Mouse (Mus musculus) limb, embryonic 11.5 days (tissue): ENCODE measurements around the gene Cnot1. TPM values are rescaled to one million over a fixed set of nuclear protein-coding genes. Genes with fewer than 3 reads are reported as not detected.

Source experiments
- ATAC-seq: fragments of 200-750 bp; cut with Nextera tagmentation; 2 replicates; pipeline ENCODE4 v1.8.0; 2017; ENCODE audit warnings: low read depth; ENCODE audit not compliant: insufficient number of reproducible peaks, low FRiP score, low TSS enrichment
- DNase-seq: peaks from one replicate; pipeline ENCODE4 v3.0.0-alpha.2; 2015; ENCODE audit warnings: low spot score
- H3K27ac ChIP-seq: fragments of 300-500 bp; sonication (generic); replicated peaks from 2 replicates; pipeline ENCODE4 v1.5.1; 2014; ENCODE audit warnings: low read depth, mild to moderate bottlenecking, low read length
- H3K27me3 ChIP-seq: fragments of 300-500 bp; sonication (generic); 2 replicates; pipeline ENCODE4 v1.6.1; 2014; ENCODE audit warnings: mild to moderate bottlenecking, low read length, mixed read lengths; ENCODE audit not compliant: control insufficient read depth, insufficient read depth
- H3K36me3 ChIP-seq: fragments of 300-500 bp; sonication (generic); 2 replicates; pipeline ENCODE4 v1.6.1; 2014; ENCODE audit warnings: mild to moderate bottlenecking, low read length, moderate library complexity, mixed read lengths; ENCODE audit not compliant: control insufficient read depth, insufficient read depth
- H3K4me1 ChIP-seq: fragments of 300-500 bp; sonication (generic); 2 replicates; pipeline ENCODE4 v1.6.1; 2014; ENCODE audit warnings: low read length, mixed read lengths; ENCODE audit not compliant: control insufficient read depth, insufficient read depth
- H3K4me2 ChIP-seq: fragments of 300-500 bp; sonication (generic); 2 replicates; pipeline ENCODE4 v1.6.1; 2014; ENCODE audit warnings: low read depth, mild to moderate bottlenecking, moderate library complexity; ENCODE audit not compliant: severe bottlenecking
- H3K4me3 ChIP-seq: fragments of 300-500 bp; sonication (generic); 2 replicates; pipeline ENCODE4 v1.5.1; 2014; ENCODE audit warnings: low read depth, low read length
- H3K9ac ChIP-seq: fragments of 300-500 bp; sonication (generic); 2 replicates; pipeline ENCODE4 v1.6.1; 2014; ENCODE audit warnings: mild to moderate bottlenecking, low read length
- H3K9me3 ChIP-seq: fragments of 300-500 bp; sonication (generic); 2 replicates; pipeline ENCODE4 v1.6.1; 2016; ENCODE audit warnings: low read length; ENCODE audit not compliant: control insufficient read depth
- WGBS: fragments of 180-500 bp; shearing (Covaris S2); extraction: QIAGEN DNeasy Blood & Tissue Kit; methylation state at CpG from one replicate; pipeline ENCODE4 v1.1.7; 2014; 5-methylcytosine and 5-hydroxymethylcytosine counted together
- microRNA-seq: library from miRNA; unstranded; fragments of <30 nt; microRNA quantifications from one replicate; pipeline ENCODE4, GENCODE M21; 2016
- polyA plus RNA-seq: library from polyadenylated mRNA; unstranded; fragments of >200 nt; fragmentation: Nextera tagmentation; extraction: Ambion mirVana; gene quantifications from 2 replicates; pipeline ENCODE4 v1.2.1, GENCODE M21; 2014

The Cnot1 gene
- polyA plus RNA-seq, 1 experiment from 2014 or later = 137 TPM

DNA sequence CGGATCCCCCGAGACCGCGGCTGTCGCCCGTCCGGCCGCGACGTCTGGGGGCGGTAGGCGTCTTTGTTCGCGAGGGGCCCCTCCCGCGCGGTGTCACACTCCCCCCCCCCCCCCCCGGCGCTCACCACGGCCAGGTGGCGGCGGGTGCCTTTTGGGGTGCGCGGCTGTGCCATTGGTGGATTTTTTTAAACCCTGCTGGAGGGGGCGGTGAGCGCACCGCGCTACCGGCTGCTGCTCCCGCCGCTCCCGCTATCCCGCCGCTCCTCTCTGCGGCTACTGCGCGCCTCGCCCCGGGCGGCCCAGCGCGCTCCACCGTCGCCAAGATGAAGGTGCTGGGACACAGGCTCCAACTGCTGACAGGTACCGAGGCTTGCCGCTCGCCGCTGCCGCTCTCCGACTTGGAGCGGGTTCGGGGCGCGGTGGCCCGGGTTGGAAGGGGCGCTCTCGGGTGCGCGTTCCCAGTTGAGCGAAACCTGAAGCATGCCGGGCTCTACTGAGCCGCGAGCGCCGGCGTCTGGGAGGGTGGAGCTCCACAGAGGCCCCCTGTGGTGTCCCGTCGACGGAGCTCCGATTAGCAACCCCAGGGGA is 129.1 kb downstream of the Cnot1 start:
- Histone ChIP-seq H3K9ac (peak overlapping the region; percentile 43; the same call in 1 of the 2 replicates), H3K27ac (no peak overlapping the region), H3K4me1 (no peaks in the 10 kb centered on the region), H3K4me2 (peak overlapping the region; percentile 89), H3K4me3 (peak overlapping the region; percentile 52), H3K9me3 (no peaks in the 10 kb centered on the region), H3K36me3 (no peaks in the 10 kb centered on the region), H3K27me3 (peaks cover 51% of the 10 kb centered on the region)
- 0 out of 2 replicates have a peak, but pooled peaks have one; percentile 27 for ATAC-seq
- WGBS = under 1% methylated on average over 51 of the region's 70 CpGs
- DNase-seq = peak; percentile 55

DNA sequence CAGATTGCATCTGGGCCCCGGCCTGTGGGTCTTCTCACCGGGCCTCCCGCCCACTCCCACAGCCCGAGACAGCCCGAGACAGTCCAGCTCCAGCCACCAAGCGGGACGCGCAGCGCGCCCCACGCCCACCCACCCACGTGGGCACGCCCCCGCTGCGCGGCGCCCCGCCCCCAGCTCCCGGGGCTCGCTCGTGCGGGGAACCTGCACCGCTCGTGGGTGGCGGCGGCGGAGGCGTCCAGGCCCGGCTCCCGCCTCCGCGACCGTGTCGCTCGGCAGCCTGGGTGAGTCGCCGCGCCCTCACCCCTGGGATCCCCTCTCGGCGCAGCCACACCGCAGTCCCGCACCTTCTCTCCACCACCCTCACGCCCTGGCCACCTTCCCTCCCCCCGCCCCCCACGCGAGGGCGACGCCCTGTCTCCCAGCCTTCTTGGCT is 129.7 kb downstream of the Cnot1 start:
- Histone ChIP-seq H3K27me3 (peaks cover 51% of the 10 kb centered on the region), H3K4me3 (peak overlapping the region; percentile 52), H3K4me1 (no peaks in the 10 kb centered on the region), H3K9me3 (no peaks in the 10 kb centered on the region), H3K27ac (no peak overlapping the region), H3K9ac (peak overlapping the region; percentile 43; the same call in 1 of the 2 replicates), H3K4me2 (peak overlapping the region; percentile 89), H3K36me3 (no peaks in the 10 kb centered on the region)
- WGBS = under 1% methylated on average over 27 of the region's 48 CpGs
- ATAC-seq (0 out of 2 replicates have a peak, but pooled peaks have one; percentile 42), DNase-seq (no peak)

DNA sequence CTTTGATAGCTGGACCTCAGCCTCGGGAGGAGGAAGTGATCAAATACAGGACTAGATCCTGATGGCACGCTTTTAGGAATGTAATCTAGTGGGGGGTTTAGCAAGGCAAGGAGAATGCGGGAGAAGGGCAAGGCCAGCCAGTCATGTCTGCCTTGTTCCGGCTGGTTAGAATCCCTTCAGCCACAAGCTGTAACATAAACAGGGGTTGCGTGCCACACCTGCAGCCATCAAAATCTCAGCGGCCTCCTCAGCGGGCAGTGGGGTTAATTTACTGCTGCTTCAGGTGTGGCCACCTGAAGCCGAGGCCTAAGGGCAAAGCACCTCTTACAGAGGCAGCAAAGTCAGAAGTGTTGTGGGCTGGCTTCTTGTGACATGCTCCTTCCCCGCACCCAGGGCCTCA is 130.6 kb downstream of the Cnot1 start, which contains the start of gene Ndrg4:
TSS of gene Ndrg4 (plus strand) at position 350 of the 400 bp plus-strand sequence.
- no peaks in the 10 kb centered on the region for H3K36me3 ChIP-seq
- H3K4me2 ChIP-seq = peak within 1 kb of the TSS; percentile 89
- H3K9ac ChIP-seq = peak within 1 kb of the TSS; percentile 43; the same call in 1 of the 2 replicates
- H3K4me3 ChIP-seq = peak within 1 kb of the TSS; percentile 52
- no peaks in the 10 kb centered on the region for H3K9me3 ChIP-seq
- no peaks in the 10 kb centered on the region for H3K4me1 ChIP-seq
- no peak for ATAC-seq
- H3K27ac ChIP-seq = no peak within 1 kb of the TSS
- DNase-seq = peak; percentile 23
- peaks cover 51% of the 10 kb centered on the region for H3K27me3 ChIP-seq
- WGBS = 30% methylated on average over 9 of the region's 9 CpGs

DNA sequence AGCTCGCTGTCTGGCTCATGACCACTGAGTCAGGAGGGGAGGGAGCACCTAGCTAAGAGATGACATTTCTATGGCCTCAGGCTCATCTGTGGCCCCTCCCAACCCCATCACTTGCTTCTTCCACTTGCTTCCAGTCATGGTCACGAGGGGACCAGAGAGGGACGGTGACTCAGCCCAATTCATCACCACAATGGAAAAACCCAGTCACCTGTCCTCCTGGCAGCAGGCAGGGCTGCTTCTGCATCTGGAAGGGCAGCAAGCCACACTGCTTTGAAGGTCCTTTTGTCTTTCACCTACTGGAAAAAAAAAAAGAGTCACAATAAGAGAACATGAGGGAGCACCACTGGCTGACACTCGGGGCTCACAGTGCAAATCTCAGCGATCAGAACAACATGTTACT is 134.5 kb downstream of the Cnot1 start:
- H3K4me1 ChIP-seq = no peaks in the 10 kb centered on the region
- ATAC-seq (no peak), DNase-seq (no peak)
- no peaks in the 10 kb centered on the region for H3K36me3 ChIP-seq
- 73% methylated on average over 5 of the region's 5 CpGs for WGBS
- peaks cover 23% of the 10 kb centered on the region for H3K27me3 ChIP-seq
- H3K9ac ChIP-seq = no peak overlapping the region
- no peaks in the 10 kb centered on the region for H3K9me3 ChIP-seq
- H3K4me3 ChIP-seq = no peak overlapping the region
- no peak overlapping the region for H3K4me2 ChIP-seq
- no peak overlapping the region for H3K27ac ChIP-seq

DNA sequence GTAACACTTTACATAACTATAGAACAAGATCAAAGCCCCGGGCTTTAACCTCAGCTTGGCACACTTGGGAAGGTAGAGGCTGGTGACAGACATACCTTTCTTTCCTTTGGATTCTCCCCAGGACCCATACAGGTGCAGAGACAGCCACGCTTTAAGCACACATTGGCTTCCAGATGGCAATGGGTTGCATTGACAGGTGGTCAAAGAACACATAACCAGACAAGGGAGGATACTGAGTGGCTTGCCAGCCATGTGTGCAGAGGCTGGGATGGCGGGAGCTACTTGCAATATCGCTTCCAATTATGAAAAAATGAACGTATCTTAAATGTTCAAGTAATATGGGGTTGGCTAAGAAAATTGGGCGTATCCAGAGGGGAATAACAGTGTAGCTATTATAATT is 135.4 kb downstream of the Cnot1 start:
- no peak overlapping the region for H3K4me2 ChIP-seq
- H3K36me3 ChIP-seq = no peaks in the 10 kb centered on the region
- no peak overlapping the region for H3K27ac ChIP-seq
- DNase-seq (no peak), ATAC-seq (no peak)
- no peaks in the 10 kb centered on the region for H3K4me1 ChIP-seq
- no peak overlapping the region for H3K4me3 ChIP-seq
- H3K27me3 ChIP-seq = peaks cover 13% of the 10 kb centered on the region
- H3K9ac ChIP-seq = no peak overlapping the region
- H3K9me3 ChIP-seq = no peaks in the 10 kb centered on the region
- WGBS = 77% methylated on average over 6 of the region's 6 CpGs

DNA sequence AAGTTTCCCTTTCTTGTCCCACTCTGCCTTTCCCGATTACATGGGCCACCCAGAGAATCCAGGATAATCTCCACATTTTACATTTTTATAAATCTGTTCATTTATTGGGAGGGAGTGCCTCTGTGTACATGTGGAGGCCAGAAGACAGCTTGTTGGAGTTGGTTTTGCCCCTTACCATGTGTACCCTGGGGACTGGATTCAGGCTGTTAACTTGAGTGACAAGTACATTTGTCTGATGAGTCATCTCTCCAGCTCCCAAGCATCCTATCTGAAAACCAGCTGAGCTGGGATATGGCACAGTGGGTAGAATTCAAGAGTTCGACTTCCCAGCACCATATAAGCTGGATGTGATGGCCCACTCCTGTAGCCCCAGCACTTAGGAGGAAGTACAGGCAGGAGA is 137.3 kb downstream of the Cnot1 start:
- no peak overlapping the region for H3K4me3 ChIP-seq
- no peaks in the 10 kb centered on the region for H3K27me3 ChIP-seq
- no peak overlapping the region for H3K4me2 ChIP-seq
- no peaks in the 10 kb centered on the region for H3K9me3 ChIP-seq
- H3K27ac ChIP-seq = no peak overlapping the region
- DNase-seq (no peak), ATAC-seq (no peak)
- no peaks in the 10 kb centered on the region for H3K4me1 ChIP-seq
- WGBS = 82% methylated on average over 2 of the region's 2 CpGs
- no peaks in the 10 kb centered on the region for H3K36me3 ChIP-seq
- no peak overlapping the region for H3K9ac ChIP-seq

Small RNA genes within 50 kb of the gene (microRNA-seq; reads per million reads assigned to microRNA genes)
- 0.92 reads per million for gene Mir7073

Other genes with a start within 250 kb of the Cnot1 start
- not detected in 2 replicates for gene Prss54, start 231.1 kb downstream of the Cnot1 start, polyA plus RNA-seq
- gene Gins3, start 174.0 kb downstream of the Cnot1 start, polyA plus RNA-seq = 33.4 and 33.6 TPM in 2 replicates
- gene Ndrg4, start 130.5 kb downstream of the Cnot1 start, polyA plus RNA-seq = 8.7 and 11.3 TPM in 2 replicates
- gene Setd6, start 91.6 kb downstream of the Cnot1 start, polyA plus RNA-seq = 17.8 and 19.7 TPM in 2 replicates
- gene Sap18b, start 17.9 kb upstream of the Cnot1 start, polyA plus RNA-seq = 421 and 443 TPM in 2 replicates
- gene Slc38a7, start 46.1 kb upstream of the Cnot1 start, polyA plus RNA-seq = 13.8 and 14.8 TPM in 2 replicates
- 79.5 and 100 TPM in 2 replicates for gene Got2, start 81.1 kb upstream of the Cnot1 start, polyA plus RNA-seq